Mouse (Mus musculus) B cell, adult 2 months (primary cell): ENCODE measurements around the gene Serinc1.
"Not testable (repeated sequence)": the region's sequence is repeated elsewhere in the genome, so short reads cannot be mapped to it uniquely, and the experiment has no call there.

ENCODE experiments used
- DNase-seq, 2 experiments: peaks; one replicate each; pipeline ENCODE4 v3.0.0; 2022

Gene Serinc1

GRCm38 (mm10) chr10:57532218-57533101 is at the start of gene Serinc1:
Serinc1 (minus strand) TSS chr10:57532530.
- DNase-seq = peak; percentile 95

GRCm38 (mm10) chr10:57576721-57577120 is 44.4 kb upstream of the Serinc1 start:
- no peak for DNase-seq

GRCm38 (mm10) chr10:57572130-57572529 is 39.8 kb upstream of the Serinc1 start:
- DNase-seq = no peak

GRCm38 (mm10) chr10:57571211-57571730 is 38.9 kb upstream of the Serinc1 start:
- DNase-seq = peak; percentile 86 to 88

GRCm38 (mm10) chr10:57569023-57569931 is 36.9 kb upstream of the Serinc1 start:
- DNase-seq = no peak

- DNase-seq = no peak
These were observed 33.9 kb upstream of the Serinc1 start for GRCm38 (mm10) chr10:57566221-57566620.

GRCm38 (mm10) chr10:57557597-57557996 is 25.3 kb upstream of the Serinc1 start:
- no peak for DNase-seq

- no peak for DNase-seq
These were observed 21.4 kb upstream of the Serinc1 start for GRCm38 (mm10) chr10:57553719-57554118.

GRCm38 (mm10) chr10:57549631-57550030 is 17.3 kb upstream of the Serinc1 start:
- no peak for DNase-seq

GRCm38 (mm10) chr10:57543890-57544289 is 11.6 kb upstream of the Serinc1 start:
- not testable (repeated sequence) for DNase-seq

- DNase-seq = no peak
These were observed 613 bp downstream of the Serinc1 start for GRCm38 (mm10) chr10:57531616-57532217.

- DNase-seq = no peak
These were observed 1.3 kb downstream of the Serinc1 start for GRCm38 (mm10) chr10:57531076-57531475.

- no peak for DNase-seq
These were observed 5.9 kb downstream of the Serinc1 start for GRCm38 (mm10) chr10:57526469-57526868.

GRCm38 (mm10) chr10:57515278-57515677 is 17.1 kb downstream of the Serinc1 start:
- DNase-seq = no peak

GRCm38 (mm10) chr10:57514616-57515015 is 17.7 kb downstream of the Serinc1 start:
- no peak for DNase-seq

GRCm38 (mm10) chr10:57499414-57500156 is 32.7 kb downstream of the Serinc1 start:
- no peak for DNase-seq

GRCm38 (mm10) chr10:57492050-57492449 is 40.3 kb downstream of the Serinc1 start:
- DNase-seq = no peak

- no peak for DNase-seq
These were observed 43.7 kb downstream of the Serinc1 start for GRCm38 (mm10) chr10:57488591-57488990.

- peak; percentile 21 to 22 for DNase-seq
These were observed 45.1 kb downstream of the Serinc1 start for GRCm38 (mm10) chr10:57487201-57487600.

- DNase-seq = no peak
These were observed 45.7 kb downstream of the Serinc1 start for GRCm38 (mm10) chr10:57486542-57487071.

- peak; percentile 93 to 94 for DNase-seq
These were observed 46.3 kb downstream of the Serinc1 start, which contains the start of gene Hsf2 for GRCm38 (mm10) chr10:57485908-57486541. Hsf2 (plus strand) TSS chr10:57486385.
